Mouse (Mus musculus): Measurements from ENCODE around the gene Alpl. TPM values are rescaled to one million over a fixed set of nuclear protein-coding genes. Genes with fewer than 3 reads are reported as not detected.

Alpl gene
- total and polyA plus RNA-seq, 3 experiments: 62.9 to 164 (median 115) TPM

- DNase-seq (ENCODE audit: extremely low read depth): no peak
- Histone ChIP-seq H3K36me3 (replicated peaks in 1 of 2; ENCODE audit: control insufficient read depth in 1 of 2, insufficient read depth in 1 of 2, low read length in 1 of 2) (no peaks in the 10 kb centered on the region), H3K27me3 (replicated peaks) (peaks cover 43% of the 10 kb centered on the region), H3K27ac (ENCODE audit: insufficient read depth, low read depth) (no peak overlapping the region), H3K79me2 (replicated peaks; ENCODE audit: control insufficient read depth, extremely low read depth, insufficient read depth, poor library complexity, severe bottlenecking) (no peaks in the 10 kb centered on the region), H3K4me1 (ENCODE audit: control insufficient read depth in 1 of 2, insufficient read depth in 2 of 2) (peaks cover 3 to 10% of the 10 kb centered on the region in 2 experiments; a peak in 3 of 4 replicates), H3K4me2 (ENCODE audit: insufficient read depth, low read depth, poor library complexity, severe bottlenecking) (no peak overlapping the region), H3K9me3 (replicated peaks; ENCODE audit: low read length) (peaks cover 4% of the 10 kb centered on the region), H3K4me3 (replicated peaks in 1 of 3; ENCODE audit: low read depth in 2 of 3, low read length in 2 of 3, poor library complexity in 1 of 3) (no peak overlapping the region), H3K9ac (ENCODE audit: insufficient read depth, low read depth) (no peak overlapping the region)
- dilution Hi-C loops (cut with MboI; ENCODE audit: extremely low pct_ligation_motif_present, extremely low pct_unique_long_range_greater_than_20kb, low sequenced_read_pairs) (no loop called here), in situ Hi-C loops (cut with MboI; ENCODE audit: low pct_ligation_motif_present, low pct_unique_long_range_greater_than_20kb, low sequenced_read_pairs) (loop anchor here (5.0 kb wide), 2 partner anchors 36 to 106 kb away; no protein-coding TSS in a partner anchor)
- TF ChIP-seq RCOR1 (conservative IDR thresholded peaks at IDR 0.05; ENCODE audit: low read depth, low read length) (no peak), NELFE (IDR thresholded peaks at IDR 0.05; ENCODE audit: low read depth, low read length) (no peak), ETS1 (conservative IDR thresholded peaks at IDR 0.05; ENCODE audit: low read depth, low read length) (no peak), SIN3A (IDR thresholded peaks at IDR 0.05; ENCODE audit: low read length) (no peak), BHLHE40 (IDR thresholded peaks at IDR 0.05; ENCODE audit: low read depth, low read length) (no peak), E2F4 (IDR thresholded peaks at IDR 0.05; ENCODE audit: insufficient replicate concordance, low read depth, low read length) (no peak), ZNF384 (IDR thresholded peaks at IDR 0.05; ENCODE audit: low read depth, low read length) (no peak), CHD2 (IDR thresholded peaks at IDR 0.05; ENCODE audit: low read length) (no peak), GABPA (IDR thresholded peaks at IDR 0.05; ENCODE audit: insufficient replicate concordance, low read depth, low read length) (no peak), EP300 (IDR thresholded peaks at IDR 0.05; ENCODE audit: low read length) (no peak), IRF4 (IDR thresholded peaks at IDR 0.05; ENCODE audit: low read depth, low read length) (no peak), ZKSCAN1 (IDR thresholded peaks at IDR 0.05; ENCODE audit: borderline replicate concordance, low read depth, low read length) (no peak), POLR2AphosphoS2 (IDR thresholded peaks at IDR 0.05; ENCODE audit: low read depth, low read length) (no peak), KAT2A (IDR thresholded peaks at IDR 0.05; ENCODE audit: insufficient replicate concordance, low read length) (no peak)
Observed at GRCm38 (mm10) chr4:137838791-137839190, 42.6 kb upstream of the Alpl start.

- no peak overlapping the region for H3K27ac ChIP-seq (ENCODE audit: insufficient read depth, low read depth)
- H3K9ac ChIP-seq (ENCODE audit: insufficient read depth, low read depth): no peak overlapping the region
- H3K36me3 ChIP-seq (replicated peaks in 1 of 2; ENCODE audit: control insufficient read depth in 1 of 2, insufficient read depth in 1 of 2, low read length in 1 of 2): no peaks in the 10 kb centered on the region
- no peak for DNase-seq (ENCODE audit: extremely low read depth)
- H3K4me1 ChIP-seq (ENCODE audit: control insufficient read depth in 1 of 2, insufficient read depth in 2 of 2): peaks cover 3 to 10% of the 10 kb centered on the region in 2 experiments; a peak in 3 of 4 replicates
- H3K9me3 ChIP-seq (replicated peaks; ENCODE audit: low read length): peaks cover 4% of the 10 kb centered on the region
- TF ChIP-seq MXI1 (IDR thresholded peaks at IDR 0.05; ENCODE audit: low read depth, low read length) (no peak), MAZ (IDR thresholded peaks at IDR 0.05; ENCODE audit: low read depth, low read length) (no peak), ZKSCAN1 (IDR thresholded peaks at IDR 0.05; ENCODE audit: borderline replicate concordance, low read depth, low read length) (no peak), SMC3 (IDR thresholded peaks at IDR 0.05; ENCODE audit: low read depth, low read length) (no peak)
- in situ Hi-C loops (cut with MboI; ENCODE audit: low pct_ligation_motif_present, low pct_unique_long_range_greater_than_20kb, low sequenced_read_pairs): loop anchor here (5.0 kb wide), 2 partner anchors 35 to 105 kb away; no protein-coding TSS in a partner anchor
- dilution Hi-C loops (cut with MboI; ENCODE audit: extremely low pct_ligation_motif_present, extremely low pct_unique_long_range_greater_than_20kb, low sequenced_read_pairs): no loop called here
- H3K27me3 ChIP-seq (replicated peaks): peaks cover 37% of the 10 kb centered on the region
- H3K4me2 ChIP-seq (ENCODE audit: insufficient read depth, low read depth, poor library complexity, severe bottlenecking): no peak overlapping the region
- no peaks in the 10 kb centered on the region for H3K79me2 ChIP-seq (replicated peaks; ENCODE audit: control insufficient read depth, extremely low read depth, insufficient read depth, poor library complexity, severe bottlenecking)
- no peak overlapping the region for H3K4me3 ChIP-seq (replicated peaks in 1 of 3; ENCODE audit: low read depth in 2 of 3, low read length in 2 of 3, poor library complexity in 1 of 3)
Observed at GRCm38 (mm10) chr4:137837792-137838191, 41.6 kb upstream of the Alpl start.

Measured in CH12.LX (cell line).